Mouse (Mus musculus): ENCODE measurements around the gene Nrbp1. TPM values are rescaled to one million over a fixed set of nuclear protein-coding genes. Genes with fewer than 3 reads are reported as not detected.

Gene Nrbp1
- polyA plus RNA-seq, 1 experiment from 2014 or later, result 138 TPM

DNA sequence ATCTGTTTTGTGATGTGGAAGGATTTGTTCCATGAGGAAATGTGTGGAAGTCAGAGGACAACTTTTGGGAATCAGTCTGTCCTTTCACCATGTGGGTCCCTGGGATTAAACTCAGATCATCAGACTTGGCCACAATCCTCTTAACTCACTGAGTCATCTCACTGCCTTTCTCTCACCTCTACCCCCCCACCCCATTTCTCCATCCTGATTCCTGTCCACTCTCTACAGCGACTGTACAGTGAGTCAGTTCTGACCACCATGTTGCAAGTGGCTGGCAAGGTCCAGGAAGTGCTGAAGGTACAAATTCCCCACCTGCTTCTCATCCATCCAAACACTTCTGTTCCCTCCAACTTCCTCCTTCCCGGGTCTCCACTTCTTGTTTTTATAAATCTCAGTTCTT lies 57.8 kb downstream of the Nrbp1 start:
- no peak overlapping the region for H3K27ac ChIP-seq (replicated peaks; ENCODE audit: low read depth, low read length)
- no peaks in the 10 kb centered on the region for H3K27me3 ChIP-seq (ENCODE audit: control insufficient read depth, insufficient read depth, low read length)
- H3K36me3 ChIP-seq (replicated peaks; ENCODE audit: control insufficient read depth, insufficient read depth, low read depth, low read length), result no peaks in the 10 kb centered on the region
- ATAC-seq (replicated peaks; ENCODE audit: insufficient number of reproducible peaks, low FRiP score, low TSS enrichment, low read depth) (no peak), DNase-seq (ENCODE audit: low spot score) (no peak)
- no peaks in the 10 kb centered on the region for H3K4me1 ChIP-seq (ENCODE audit: control insufficient read depth, insufficient read depth, low read length)
- H3K9me3 ChIP-seq (replicated peaks; ENCODE audit: control insufficient read depth, low read length), result no peaks in the 10 kb centered on the region
- H3K4me2 ChIP-seq (ENCODE audit: low read depth, low read length), result no peak overlapping the region
- no peak overlapping the region for H3K4me3 ChIP-seq (ENCODE audit: low read depth, low read length)
- 50% methylated on average over 2 of the region's 2 CpGs for WGBS
- no peak overlapping the region for H3K9ac ChIP-seq (replicated peaks; ENCODE audit: low read length)

Other genes with a start within 250 kb of the Nrbp1 start
- 88.2 and 105 TPM in 2 replicates for gene Atraid, start 192.6 kb upstream of the Nrbp1 start, polyA plus RNA-seq (2014; fragmentation: Nextera tagmentation; extraction: Ambion mirVana)
- 6.6 and 6.7 TPM in 2 replicates for gene Slc5a6, start 191.9 kb upstream of the Nrbp1 start, polyA plus RNA-seq (2014; fragmentation: Nextera tagmentation; extraction: Ambion mirVana)
- gene Cad, start 186.1 kb upstream of the Nrbp1 start, polyA plus RNA-seq (2014; fragmentation: Nextera tagmentation; extraction: Ambion mirVana), result 21.3 and 23.5 TPM in 2 replicates
- gene Dnajc5g, start 134.6 kb upstream of the Nrbp1 start, polyA plus RNA-seq (2014; fragmentation: Nextera tagmentation; extraction: Ambion mirVana), result not detected in 2 replicates
- gene Slc30a3, start 132.6 kb upstream of the Nrbp1 start, polyA plus RNA-seq (2014; fragmentation: Nextera tagmentation; extraction: Ambion mirVana), result 0.46 and 0.59 TPM in 2 replicates
- not detected in 2 replicates for gene Trim54, start 124.2 kb upstream of the Nrbp1 start, polyA plus RNA-seq (2014; fragmentation: Nextera tagmentation; extraction: Ambion mirVana)
- gene Ucn, start 102.0 kb upstream of the Nrbp1 start, polyA plus RNA-seq (2014; fragmentation: Nextera tagmentation; extraction: Ambion mirVana), result not detected in 2 replicates
- 50.5 and 50.8 TPM in 2 replicates for gene Mpv17, start 86.6 kb upstream of the Nrbp1 start, polyA plus RNA-seq (2014; fragmentation: Nextera tagmentation; extraction: Ambion mirVana)
- gene Gm29609, start 61.0 kb upstream of the Nrbp1 start, polyA plus RNA-seq (2014; fragmentation: Nextera tagmentation; extraction: Ambion mirVana), result 1.2 and 1.3 TPM in 2 replicates
- gene Gtf3c2, start 60.7 kb upstream of the Nrbp1 start, polyA plus RNA-seq (2014; fragmentation: Nextera tagmentation; extraction: Ambion mirVana), result 66.6 and 66.8 TPM in 2 replicates
- 150 and 158 TPM in 2 replicates for gene Snx17, start 47.6 kb upstream of the Nrbp1 start, polyA plus RNA-seq (2014; fragmentation: Nextera tagmentation; extraction: Ambion mirVana)
- gene Eif2b4, start 47.4 kb upstream of the Nrbp1 start, polyA plus RNA-seq (2014; fragmentation: Nextera tagmentation; extraction: Ambion mirVana), result 68.2 and 81.7 TPM in 2 replicates
- 4.0 and 5.0 TPM in 2 replicates for gene Zfp513, start 38.6 kb upstream of the Nrbp1 start, polyA plus RNA-seq (2014; fragmentation: Nextera tagmentation; extraction: Ambion mirVana)
- gene Ppm1g, start 20.2 kb upstream of the Nrbp1 start, polyA plus RNA-seq (2014; fragmentation: Nextera tagmentation; extraction: Ambion mirVana), result 142 and 147 TPM in 2 replicates
- 0.57 and 0.58 TPM in 2 replicates for gene Gm9970, start 368 bp downstream of the Nrbp1 start, polyA plus RNA-seq (2014; fragmentation: Nextera tagmentation; extraction: Ambion mirVana)
- gene Krtcap3, start 10.8 kb downstream of the Nrbp1 start, polyA plus RNA-seq (2014; fragmentation: Nextera tagmentation; extraction: Ambion mirVana), result 12.4 and 14.6 TPM in 2 replicates
- gene Ift172, start 50.3 kb downstream of the Nrbp1 start, polyA plus RNA-seq (2014; fragmentation: Nextera tagmentation; extraction: Ambion mirVana), result 31.2 and 38.6 TPM in 2 replicates
- 58.2 and 67.5 TPM in 2 replicates for gene Fndc4, start 55.2 kb downstream of the Nrbp1 start, polyA plus RNA-seq (2014; fragmentation: Nextera tagmentation; extraction: Ambion mirVana)
- 0.48 and 0.49 TPM in 2 replicates for gene Gckr, start 56.6 kb downstream of the Nrbp1 start, polyA plus RNA-seq (2014; fragmentation: Nextera tagmentation; extraction: Ambion mirVana)
- 60.0 and 63.7 TPM in 2 replicates for gene Zfp512, start 211.6 kb downstream of the Nrbp1 start, polyA plus RNA-seq (2014; fragmentation: Nextera tagmentation; extraction: Ambion mirVana)
- not detected in 2 replicates for gene 4930548H24Rik, start 244.9 kb downstream of the Nrbp1 start, polyA plus RNA-seq (2014; fragmentation: Nextera tagmentation; extraction: Ambion mirVana)